Mouse (Mus musculus): ENCODE results near the gene Setx.

Gene Setx

GRCm38 (mm10) chr2:29217897-29218296 lies 93.9 kb downstream of the Setx start:
- no peak for DNase-seq (ENCODE audit: low spot score)

DNA sequence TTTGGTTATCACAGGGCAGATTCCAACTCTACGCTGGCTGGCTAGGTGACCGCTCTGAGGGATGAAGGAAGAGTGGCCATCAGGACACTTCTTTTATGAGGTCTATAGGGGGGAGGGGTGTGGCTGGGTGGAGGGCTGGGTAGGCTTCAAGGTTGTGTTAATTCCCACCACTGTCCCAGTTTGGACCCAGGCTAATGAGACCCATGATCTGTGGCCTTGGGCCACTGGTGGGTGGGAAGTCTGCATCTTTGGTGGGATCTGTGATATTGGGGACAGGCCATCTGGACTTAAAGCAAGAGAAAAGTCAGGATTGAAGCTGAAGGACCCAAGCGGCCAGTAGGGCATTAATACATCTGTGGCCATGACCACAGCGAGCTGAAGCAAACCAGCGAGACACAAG lies 94.8 kb downstream of the Setx start:
- DNase-seq (ENCODE audit: low spot score): no peak

- DNase-seq (ENCODE audit: low spot score): no peak
Observed at GRCm38 (mm10) chr2:29222302-29222701, 98.3 kb downstream of the Setx start.

DNA sequence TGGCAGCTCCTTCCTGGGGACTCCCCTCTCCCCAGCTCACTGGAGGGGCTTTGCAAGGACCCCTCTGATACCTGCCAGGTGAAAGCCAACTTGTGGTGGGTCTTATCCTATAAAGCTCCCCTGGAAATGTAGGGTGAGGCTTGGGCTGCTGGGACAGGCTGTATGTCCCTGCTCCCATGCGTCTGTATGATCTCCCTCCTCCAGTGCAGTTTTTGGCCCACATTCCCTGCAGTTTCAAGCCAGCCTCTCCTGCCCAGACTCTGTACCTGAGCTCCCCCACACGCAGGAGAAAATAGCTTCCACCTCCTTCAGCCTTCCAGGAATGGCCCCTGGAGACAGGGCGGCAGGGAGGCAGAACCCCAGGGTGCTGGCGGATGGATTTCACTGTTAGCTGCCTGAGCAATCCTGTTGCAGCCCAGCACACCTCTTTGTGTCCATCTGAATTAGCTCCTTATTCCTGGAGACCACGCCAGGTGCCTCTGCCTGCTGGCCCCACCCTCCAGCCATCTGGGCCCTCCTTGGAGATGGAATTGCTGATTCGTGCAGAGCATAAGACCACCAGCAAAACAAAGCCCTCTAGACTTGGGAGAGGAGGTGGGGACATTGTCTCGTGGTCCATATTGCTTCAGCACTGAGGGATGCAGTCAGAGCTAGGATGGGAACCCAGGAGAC lies 99.7 kb downstream of the Setx start:
- DNase-seq (ENCODE audit: low spot score): no peak

- no peak for DNase-seq (ENCODE audit: low spot score)
Observed at GRCm38 (mm10) chr2:29226671-29227070, 102.7 kb downstream of the Setx start.

DNA sequence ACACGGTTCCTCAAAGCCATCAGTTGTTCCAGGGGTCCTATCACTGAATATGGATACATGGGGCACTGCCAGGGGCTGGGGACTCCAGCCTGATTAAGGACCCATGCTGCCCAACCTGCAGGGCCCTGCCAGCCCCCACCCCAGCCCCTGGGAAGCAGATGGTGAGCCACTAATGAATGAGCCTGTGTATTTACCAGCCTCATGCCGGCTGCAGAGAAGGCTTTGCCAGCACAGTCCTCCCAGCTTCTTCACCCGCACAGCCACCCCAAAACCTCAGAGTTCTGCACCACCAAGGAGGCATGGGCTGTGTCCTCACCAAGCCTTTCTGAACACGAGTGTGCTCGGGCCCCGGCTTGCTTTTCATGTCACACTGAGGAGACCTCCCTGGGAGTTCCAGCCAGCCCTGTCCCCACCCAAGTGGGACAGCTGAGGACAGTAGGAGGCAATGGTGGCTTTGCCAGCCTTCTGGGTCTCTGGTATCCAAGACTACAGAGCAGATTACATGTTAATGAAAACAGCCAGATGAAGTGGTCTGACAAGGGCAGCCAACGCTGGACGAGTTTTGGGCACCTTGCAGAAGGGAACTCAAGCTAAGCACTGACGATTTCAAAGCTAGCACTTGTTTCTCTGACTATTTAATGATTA lies 106.3 kb downstream of the Setx start:
- no peak for DNase-seq (ENCODE audit: low spot score)

Data from T-cell, adult 2 months (primary cell).